Mouse (Mus musculus) macrophage (primary cell): ENCODE data around the gene Hist1h4i. TPM values are rescaled to one million over a fixed set of nuclear protein-coding genes. Genes with fewer than 3 reads are reported as not detected.
A peak's percentile ranks its signal among the peaks of the same experiment; 100 is the strongest.

Experiments
- H3K27ac ChIP-seq: fragments of 350-480 bp; formaldehyde crosslinking; 2 replicates; pipeline ENCODE4 v1.9.0; 2021
- H3K36me3 ChIP-seq: fragments of 350-480 bp; formaldehyde crosslinking; 2 replicates; pipeline ENCODE4 v1.9.0; 2021; ENCODE audit errors: inconsistent target
- H3K4me3 ChIP-seq: fragments of 350-480 bp; formaldehyde crosslinking; 2 replicates; pipeline ENCODE4 v1.9.0; 2021; ENCODE audit errors: inconsistent target
- H3K79me2 ChIP-seq: fragments of 350-480 bp; formaldehyde crosslinking; 2 replicates; pipeline ENCODE4 v1.9.0; 2021; ENCODE audit errors: inconsistent target
- WGBS: methylation state at CpG from one replicate; pipeline ENCODE4 v1.1.7; 2026; ENCODE audit warnings: inconsistent platforms; ENCODE audit not compliant: missing documents; 5-methylcytosine and 5-hydroxymethylcytosine counted together
- polyA plus RNA-seq: library from polyadenylated mRNA; stranded (reverse); fragments of 250-400 nt; gene quantifications from 3 replicates; pipeline ENCODE4 v1.2.4, GENCODE M21; 2018; ENCODE audit warnings: inconsistent platforms

Hist1h4i gene
- polyA plus RNA-seq, 1 experiment from 2014 or later = 2.6 TPM

- Histone ChIP-seq H3K4me3 (no peak overlapping the region), H3K36me3 (no peaks in the 10 kb centered on the region), H3K27ac (no peak overlapping the region), H3K79me2 (no peaks in the 10 kb centered on the region)
- 7% methylated on average over 4 of the region's 4 CpGs for WGBS
Measured at GRCm38 (mm10) chr13:22030493-22030892, 10.7 kb downstream of the Hist1h4i start.

GRCm38 (mm10) chr13:22029928-22030327, 11.2 kb downstream of the Hist1h4i start:
- 86% methylated on average over 8 of the region's 8 CpGs for WGBS
- H3K79me2 ChIP-seq = no peaks in the 10 kb centered on the region
- H3K27ac ChIP-seq = no peak overlapping the region
- no peaks in the 10 kb centered on the region for H3K36me3 ChIP-seq
- H3K4me3 ChIP-seq = no peak overlapping the region

GRCm38 (mm10) chr13:22028673-22029460, 12.3 kb downstream of the Hist1h4i start:
- Histone ChIP-seq H3K27ac (no peak overlapping the region), H3K79me2 (no peaks in the 10 kb centered on the region), H3K4me3 (peak overlapping the region; percentile 22; the same call in 1 of the 2 replicates), H3K36me3 (no peaks in the 10 kb centered on the region)
- WGBS = 2% methylated on average over 40 of the region's 40 CpGs

GRCm38 (mm10) chr13:22026058-22027031, 14.8 kb downstream of the Hist1h4i start:
- H3K36me3 ChIP-seq = no peaks in the 10 kb centered on the region
- peak overlapping the region; percentile 39 for H3K4me3 ChIP-seq
- no peaks in the 10 kb centered on the region for H3K79me2 ChIP-seq
- WGBS = 6% methylated on average over 35 of the region's 35 CpGs
- H3K27ac ChIP-seq = no peak overlapping the region

- Histone ChIP-seq H3K36me3 (no peaks in the 10 kb centered on the region), H3K4me3 (peak overlapping the region; percentile 70), H3K27ac (peak overlapping the region; percentile 24), H3K79me2 (no peaks in the 10 kb centered on the region)
- 2% methylated on average over 9 of the region's 9 CpGs for WGBS
Measured at GRCm38 (mm10) chr13:22022241-22022640, 18.9 kb downstream of the Hist1h4i start.

GRCm38 (mm10) chr13:22021581-22021980, 19.6 kb downstream of the Hist1h4i start:
- Histone ChIP-seq H3K79me2 (no peaks in the 10 kb centered on the region), H3K4me3 (peak overlapping the region; percentile 70), H3K27ac (peak overlapping the region; percentile 24), H3K36me3 (no peaks in the 10 kb centered on the region)
- WGBS = under 1% methylated on average over 11 of the region's 11 CpGs

- H3K27ac ChIP-seq = peak overlapping the region; percentile 24; the same call in 1 of the 2 replicates
- H3K4me3 ChIP-seq = peak overlapping the region; percentile 70
- no peaks in the 10 kb centered on the region for H3K36me3 ChIP-seq
- WGBS = 0% methylated on average over 7 of the region's 8 CpGs
- H3K79me2 ChIP-seq = no peaks in the 10 kb centered on the region
Measured at GRCm38 (mm10) chr13:22020901-22021339, 20.2 kb downstream of the Hist1h4i start.

- Histone ChIP-seq H3K79me2 (no peaks in the 10 kb centered on the region), H3K27ac (no peak overlapping the region), H3K4me3 (peak overlapping the region; percentile 70), H3K36me3 (no peaks in the 10 kb centered on the region)
- 10% methylated on average over 44 of the region's 44 CpGs for WGBS
Measured at GRCm38 (mm10) chr13:22019934-22020835, 21.0 kb downstream of the Hist1h4i start.

- Histone ChIP-seq H3K4me3 (no peak overlapping the region), H3K36me3 (no peaks in the 10 kb centered on the region), H3K79me2 (no peaks in the 10 kb centered on the region), H3K27ac (no peak overlapping the region)
- WGBS = 18% methylated on average over 27 of the region's 27 CpGs
Measured at GRCm38 (mm10) chr13:22015479-22016450, 25.4 kb downstream of the Hist1h4i start.

GRCm38 (mm10) chr13:22014411-22014845, 26.7 kb downstream of the Hist1h4i start:
- Histone ChIP-seq H3K27ac (no peak overlapping the region), H3K79me2 (no peaks in the 10 kb centered on the region), H3K4me3 (no peak overlapping the region; the same call in 1 of the 2 replicates), H3K36me3 (no peaks in the 10 kb centered on the region)
- WGBS = 24% methylated on average over 17 of the region's 17 CpGs

GRCm38 (mm10) chr13:22013716-22014115, 27.4 kb downstream of the Hist1h4i start:
- WGBS = 20% methylated on average over 13 of the region's 13 CpGs
- no peak overlapping the region for H3K27ac ChIP-seq
- no peak overlapping the region for H3K4me3 ChIP-seq
- no peaks in the 10 kb centered on the region for H3K79me2 ChIP-seq
- H3K36me3 ChIP-seq = no peaks in the 10 kb centered on the region

- Histone ChIP-seq H3K4me3 (no peak within 1 kb of the TSS), H3K27ac (no peak within 1 kb of the TSS), H3K79me2 (no peaks in the 10 kb centered on the region), H3K36me3 (no peaks in the 10 kb centered on the region)
- 28% methylated on average over 5 of the region's 7 CpGs for WGBS
Measured at GRCm38 (mm10) chr13:22009642-22010041, 31.5 kb downstream of the Hist1h4i start, which contains the start of gene Prss16. Gene Prss16 (minus strand): TSS chr13:22009742.

- H3K36me3 ChIP-seq = no peaks in the 10 kb centered on the region
- no peak overlapping the region for H3K27ac ChIP-seq
- no peak overlapping the region for H3K4me3 ChIP-seq
- no peaks in the 10 kb centered on the region for H3K79me2 ChIP-seq
- 93% methylated on average over 3 of the region's 3 CpGs for WGBS
Measured at GRCm38 (mm10) chr13:22008707-22009106, 32.5 kb downstream of the Hist1h4i start.
